Mouse (Mus musculus) right cerebral cortex, postnatal 14 days (tissue): ENCODE data around the gene Stradb.
"Not testable (repeated sequence)": the region's sequence is repeated elsewhere in the genome, so short reads cannot be mapped to it uniquely, and the experiment has no call there.

ENCODE experiments used
- DNase-seq: peaks from one replicate; pipeline ENCODE4 v3.0.0; 2022

Stradb gene

DNA sequence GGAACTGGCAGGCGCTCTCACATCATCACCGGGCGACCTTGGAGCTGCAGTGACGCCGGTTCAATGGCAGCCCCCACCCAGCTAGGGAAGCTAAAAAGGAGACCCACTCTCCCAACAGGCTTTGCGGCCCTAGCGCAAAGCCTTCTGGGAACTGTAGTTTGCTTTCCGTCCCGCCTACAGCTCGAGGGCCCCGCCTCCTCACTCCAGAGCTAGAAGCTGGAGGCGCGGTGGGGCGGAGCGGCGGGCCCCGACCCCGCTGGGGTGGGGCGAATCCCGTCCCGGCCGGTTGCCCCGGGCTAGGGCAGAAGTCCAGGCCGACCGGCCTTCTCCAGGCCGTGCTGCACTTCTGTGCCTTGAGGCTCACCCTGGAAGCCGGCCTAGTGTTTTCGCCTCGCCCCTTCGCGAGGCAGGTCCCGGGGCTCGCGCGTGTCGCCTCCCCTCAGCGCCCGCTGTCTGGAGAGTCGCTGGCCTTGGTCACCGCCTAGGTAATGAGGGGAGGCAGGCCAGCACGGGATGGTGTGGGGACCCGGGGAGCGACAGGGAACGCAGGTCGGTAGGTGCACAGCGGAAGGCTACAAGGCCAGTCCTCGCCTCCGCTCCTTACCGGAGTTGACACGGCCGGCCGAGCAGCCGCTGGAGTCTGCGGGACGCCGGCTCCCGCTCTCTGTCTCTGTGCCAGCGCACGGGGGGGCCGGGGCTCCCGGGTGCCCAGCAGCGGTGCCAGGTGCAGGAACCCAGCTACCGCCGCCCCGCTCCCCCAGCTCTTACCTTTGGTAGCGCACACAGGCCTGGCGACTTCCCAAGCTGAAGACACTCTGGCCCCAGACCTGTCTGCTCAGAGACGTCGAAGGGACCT is at the start of gene Stradb, which contains the start of gene Trak2:
Gene Stradb, plus strand, starts transcription at position 157 of the 856 bp plus-strand sequence.
Gene Trak2, minus strand, starts transcription at position 65 of the 856 bp plus-strand sequence.
- peak; percentile 91 for DNase-seq

DNA sequence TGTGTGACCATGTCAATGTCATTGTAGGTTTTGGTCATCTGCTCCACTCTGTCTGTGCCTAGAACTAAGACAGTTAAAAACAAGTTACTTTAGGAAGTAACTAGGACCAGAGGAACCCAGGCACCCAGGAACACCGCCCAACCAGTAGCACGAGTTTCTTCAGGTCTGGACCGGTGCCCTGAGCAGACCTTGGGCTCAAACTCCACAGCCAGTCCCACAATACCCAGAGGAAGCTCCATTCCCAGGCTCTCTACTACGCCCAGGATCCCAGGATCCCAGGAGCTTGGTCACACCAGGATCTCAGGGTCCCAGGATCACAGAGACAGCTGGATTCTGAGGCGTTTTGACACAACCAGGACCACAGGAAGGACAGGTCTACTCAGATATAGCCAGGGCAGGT is 46.7 kb upstream of the Stradb start:
- DNase-seq = no peak

DNA sequence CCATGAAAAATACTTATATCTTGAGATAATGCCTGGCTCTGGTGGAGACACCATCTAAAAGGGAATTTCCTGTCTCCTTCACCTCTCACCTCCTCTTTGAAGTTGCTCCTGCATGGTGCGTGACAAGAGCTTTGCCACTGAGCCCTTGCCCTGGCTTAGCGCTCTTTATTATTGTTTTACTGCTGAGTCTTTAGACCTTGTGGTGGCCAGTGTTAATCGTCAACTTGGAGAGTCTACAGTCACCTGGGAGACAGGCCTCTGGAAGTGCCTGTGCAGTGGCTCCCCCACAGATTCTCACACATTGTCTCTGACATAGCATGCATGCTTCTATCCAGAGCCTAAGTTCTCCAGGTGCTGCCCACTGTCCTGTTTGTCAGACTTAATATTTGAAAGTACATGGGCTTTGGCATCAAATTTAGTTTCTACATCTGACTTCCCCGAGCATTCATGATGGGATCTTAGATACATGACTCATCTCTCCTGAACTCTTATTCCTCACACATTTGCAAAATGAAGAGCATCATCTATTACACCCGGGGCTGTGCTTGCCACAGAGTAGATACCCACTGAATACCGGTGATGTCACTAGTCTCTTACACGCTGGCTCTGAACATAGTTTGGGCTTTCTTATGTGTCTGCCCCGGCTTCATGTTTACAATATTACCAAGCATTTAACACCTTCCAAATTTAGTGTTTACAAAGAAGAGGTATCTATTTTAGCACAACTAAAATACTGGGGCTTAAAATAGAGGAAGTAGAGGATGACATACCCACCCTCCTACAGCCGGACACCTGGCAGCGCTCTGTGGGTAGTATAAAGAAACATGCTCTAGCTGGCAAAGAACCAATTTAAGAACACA is 36.3 kb upstream of the Stradb start:
- DNase-seq = no peak

GRCm38 (mm10) chr1:58937606-58938099 is 35.7 kb upstream of the Stradb start:
- no peak for DNase-seq

- no peak for DNase-seq
These were observed 27.8 kb upstream of the Stradb start for GRCm38 (mm10) chr1:58945523-58945922.

DNA sequence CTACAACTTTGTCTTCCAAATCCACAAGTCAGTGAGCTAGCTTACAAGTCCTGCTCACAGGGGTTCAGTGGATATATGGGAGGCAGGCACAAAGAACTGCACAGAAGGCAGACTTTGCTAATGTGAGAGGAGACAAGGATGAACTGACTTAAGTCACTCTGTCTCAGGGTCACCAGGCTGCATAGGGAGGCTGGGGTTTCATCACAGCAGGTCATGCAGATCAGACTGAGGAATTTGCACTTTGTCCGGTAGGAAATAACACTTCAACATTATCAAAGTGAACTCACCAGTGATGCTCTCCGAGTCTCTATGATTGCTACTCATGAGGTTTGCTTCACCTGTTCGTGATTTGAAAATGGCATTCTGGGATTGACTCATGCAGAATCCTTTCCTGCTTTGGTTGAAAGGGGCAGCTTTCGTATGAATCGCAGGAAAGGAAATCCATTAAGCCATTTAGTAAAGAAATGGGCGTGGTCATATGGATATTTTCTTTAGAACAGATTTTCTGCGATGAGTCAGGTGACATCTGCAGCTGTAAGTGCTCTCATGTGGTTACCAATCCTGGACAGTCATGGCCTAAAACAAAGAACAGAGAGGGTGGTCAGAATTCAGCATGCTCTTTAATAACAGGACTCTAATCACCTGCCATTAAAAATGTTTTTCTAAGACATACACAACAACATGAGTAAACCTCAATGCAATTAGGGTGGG is 27.2 kb upstream of the Stradb start:
- no peak for DNase-seq

DNA sequence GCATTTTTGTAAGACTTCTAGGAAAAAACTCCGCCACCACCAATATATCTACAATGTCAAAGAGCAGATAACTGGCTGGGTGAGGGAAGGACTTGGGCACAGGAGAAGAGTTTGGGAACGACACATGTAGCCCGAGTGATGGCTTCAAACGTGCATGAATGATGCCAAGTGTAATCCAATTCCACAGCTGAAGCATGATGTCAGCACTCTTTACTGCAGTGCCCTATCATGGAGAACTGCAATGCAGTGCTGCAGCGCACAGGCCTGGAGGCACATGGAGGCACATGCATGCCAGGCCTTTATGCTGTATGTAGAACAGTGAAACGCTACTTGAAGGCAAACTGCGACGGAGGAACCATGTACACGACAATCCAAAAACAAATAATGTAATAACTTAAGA is 26.6 kb upstream of the Stradb start:
- DNase-seq = no peak

DNA sequence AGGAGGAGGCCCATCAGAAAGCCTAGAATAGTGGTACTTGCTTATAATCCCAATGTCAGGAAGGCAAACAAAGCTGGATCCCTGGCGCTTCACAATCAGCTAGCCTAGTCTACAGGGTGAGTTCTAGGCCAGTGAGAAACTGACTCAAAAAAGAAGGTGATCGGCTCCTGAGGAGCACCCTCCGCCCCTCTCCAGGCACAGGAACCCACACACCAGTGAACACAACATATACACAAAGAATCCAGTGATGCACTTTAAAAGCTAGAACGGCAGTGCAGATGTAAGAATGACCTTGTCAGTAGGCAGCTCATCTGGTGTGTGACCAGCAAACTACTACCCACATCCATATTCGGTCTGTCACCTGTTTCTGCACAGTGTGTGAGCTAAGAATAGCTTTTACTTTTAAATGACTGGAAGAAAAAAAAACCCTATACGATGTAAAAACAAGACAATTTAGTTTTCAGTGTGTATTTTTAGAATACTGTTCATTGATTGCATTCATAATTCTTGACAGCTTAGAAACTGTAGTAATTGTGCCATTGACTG is 23.7 kb upstream of the Stradb start:
- no peak for DNase-seq

- no peak for DNase-seq
These were observed 22.2 kb upstream of the Stradb start for GRCm38 (mm10) chr1:58950899-58951648.

DNA sequence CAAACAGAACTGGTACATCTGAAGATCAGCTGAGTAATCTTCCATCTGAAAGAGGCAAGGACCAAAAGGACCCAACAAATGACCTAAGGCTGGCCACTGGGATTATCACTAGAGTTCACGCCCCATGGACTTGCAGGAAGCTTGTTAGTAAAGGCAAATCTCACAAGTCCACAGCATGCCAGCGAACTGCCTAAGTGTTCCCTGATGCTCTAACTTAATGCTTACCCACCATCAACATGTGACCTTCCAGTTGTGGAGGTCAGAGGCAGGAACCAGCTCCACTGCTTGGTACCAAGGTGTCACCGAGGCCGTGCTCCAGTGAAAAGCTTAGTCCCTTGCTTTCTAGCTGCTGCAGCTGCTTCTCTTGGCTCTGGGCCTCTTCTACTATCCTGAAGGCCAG is 21.5 kb upstream of the Stradb start:
- no peak for DNase-seq

GRCm38 (mm10) chr1:58952526-58952925 is 20.8 kb upstream of the Stradb start:
- no peak for DNase-seq

DNA sequence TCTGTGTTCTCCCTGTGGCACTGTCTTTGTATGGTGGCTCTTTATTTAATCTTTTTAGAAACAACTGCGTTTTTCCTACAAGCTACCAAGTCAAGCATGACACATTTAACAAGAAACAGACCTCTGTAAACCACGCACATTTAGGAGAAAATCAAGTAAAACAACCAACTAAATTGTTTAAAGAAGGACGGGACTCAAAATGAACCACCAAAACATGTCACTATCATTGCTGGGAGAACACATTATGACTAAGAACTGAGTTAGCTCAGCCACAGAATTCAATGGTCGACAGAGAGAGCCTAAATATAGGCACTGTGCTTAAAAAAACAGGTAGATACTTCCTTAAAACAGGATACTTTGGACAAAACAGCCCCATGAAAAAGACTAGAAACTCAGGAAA is 20.3 kb upstream of the Stradb start:
- DNase-seq = no peak

- DNase-seq = no peak
These were observed 19.5 kb upstream of the Stradb start for GRCm38 (mm10) chr1:58953686-58954434.

GRCm38 (mm10) chr1:58954578-58955410 is 18.5 kb upstream of the Stradb start:
- no peak for DNase-seq

- DNase-seq = no peak
These were observed 17.6 kb upstream of the Stradb start for GRCm38 (mm10) chr1:58955716-58956115.

DNA sequence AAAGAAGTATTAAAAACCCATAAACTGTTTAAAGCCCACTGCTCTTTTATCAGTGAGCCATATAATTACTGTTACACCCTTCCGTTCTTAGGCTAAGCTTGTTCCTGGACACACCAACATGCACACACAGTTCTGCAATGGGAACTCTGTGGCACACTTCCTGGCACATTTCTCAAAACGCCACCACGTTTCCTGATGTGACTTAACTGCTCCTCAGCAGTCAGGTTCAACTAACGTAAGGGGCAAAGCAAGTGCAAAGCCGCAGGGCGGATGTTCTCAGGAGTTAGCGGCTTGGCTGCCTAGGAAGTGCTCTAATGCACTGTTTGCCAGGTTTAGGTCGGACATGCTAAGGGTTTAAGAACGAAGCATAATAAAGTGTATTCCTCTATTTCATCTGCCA is 17.1 kb upstream of the Stradb start:
- no peak for DNase-seq

- no peak for DNase-seq
These were observed 15.4 kb upstream of the Stradb start for GRCm38 (mm10) chr1:58957931-58958330.

DNA sequence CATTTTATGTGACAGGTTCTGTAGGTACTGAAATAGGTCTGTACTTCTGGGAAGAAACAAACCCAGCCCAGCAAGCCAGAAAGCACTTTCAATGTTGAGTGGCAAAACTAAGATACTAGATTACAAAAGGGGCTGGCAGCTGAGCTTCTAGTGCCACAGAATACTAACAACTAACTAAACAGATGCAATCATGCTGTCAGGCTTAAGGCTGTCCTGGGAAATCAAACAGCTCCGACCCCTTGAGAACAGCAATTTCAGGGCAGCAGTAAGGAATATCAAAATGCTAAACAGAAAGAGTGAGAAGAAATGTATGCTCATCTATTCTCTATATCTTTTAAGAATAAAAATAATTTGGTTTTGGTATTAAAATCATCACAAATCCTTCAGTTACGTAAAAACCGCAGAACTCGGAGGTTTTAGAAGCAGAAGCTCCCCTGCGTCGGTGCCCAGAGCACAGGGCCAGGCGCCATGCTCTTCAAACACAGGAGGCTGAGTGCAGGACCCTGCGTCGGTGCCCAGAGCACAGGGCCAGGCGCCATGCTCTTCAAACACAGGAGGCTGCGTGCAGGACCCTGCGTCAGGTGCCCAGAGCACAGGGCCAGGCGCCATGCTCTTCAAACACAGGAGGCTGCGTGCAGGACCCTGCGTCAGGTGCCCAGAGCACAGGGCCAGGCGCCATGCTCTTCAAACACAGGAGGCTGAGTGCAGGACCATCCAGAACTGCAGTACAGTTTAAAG is 14.4 kb upstream of the Stradb start:
- not testable (repeated sequence) for DNase-seq

DNA sequence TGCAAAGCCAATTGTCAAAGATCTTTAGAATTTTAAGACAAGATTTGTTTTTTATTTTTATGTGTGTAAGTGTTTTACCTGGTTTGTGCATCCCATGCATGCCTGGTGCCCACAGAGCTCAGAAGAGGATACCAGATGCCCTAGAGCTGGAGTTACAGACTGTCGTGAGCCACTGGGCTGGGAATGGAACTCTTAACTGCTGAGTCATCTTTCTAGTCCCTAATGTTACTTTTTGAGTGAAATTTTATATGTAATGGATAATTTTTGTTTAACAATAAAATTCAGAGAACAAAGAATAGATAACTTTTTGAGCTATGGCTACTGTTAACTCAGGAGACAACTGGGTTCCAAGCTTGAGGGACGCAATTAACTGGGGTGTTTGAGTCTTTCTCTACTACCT is 13.6 kb upstream of the Stradb start:
- DNase-seq = no peak
